Mouse (Mus musculus) ES-Bruce4 (cell line): ENCODE measurements at regions not wholly inside any gene's neighbourhood (a gene's known extent, or its start where the extent isn't known, plus 50 kb on each side); places are given as distances from the start of the nearest gene placed in this dataset.

Experiments
- CTCF ChIP-seq: IDR thresholded peaks from one replicate; pipeline ENCODE4 v1.8.1; 2011; ENCODE audit warnings: low read depth, low read length
- EP300 ChIP-seq: IDR thresholded peaks from 2 replicates; pipeline ENCODE4 v1.6.1; 2011; ENCODE audit warnings: low read depth, low read length; ENCODE audit not compliant: insufficient read depth
- POLR2A ChIP-seq: IDR thresholded peaks from one replicate; pipeline ENCODE4 v1.8.1; 2011; ENCODE audit warnings: low read length; ENCODE audit not compliant: insufficient read depth

- TF ChIP-seq CTCF (no peak), POLR2A (no peak), EP300 (no peak)
These were observed 192.7 kb upstream of the Nlrp1b start for GRCm38 (mm10) chr11:71423242-71423641.
